Mouse (Mus musculus) spleen, postnatal 4 days (tissue): ENCODE results near the gene Wwox.

ENCODE experiments used
- DNase-seq, 2 experiments: peaks; one replicate each; pipeline ENCODE4 v3.0.0; 2022; ENCODE audit warnings: low spot score in 2 of 2

Wwox gene

GRCm38 (mm10) chr8:114541132-114541531, 101.7 kb downstream of the Wwox start:
- DNase-seq, result no peak

- no peak for DNase-seq
These were observed 108.9 kb downstream of the Wwox start for GRCm38 (mm10) chr8:114548360-114548759.

GRCm38 (mm10) chr8:114548837-114549236, 109.4 kb downstream of the Wwox start:
- DNase-seq, result no peak

GRCm38 (mm10) chr8:114550029-114550428, 110.6 kb downstream of the Wwox start:
- no peak for DNase-seq

- no peak for DNase-seq
These were observed 113.2 kb downstream of the Wwox start for GRCm38 (mm10) chr8:114552606-114553005.

GRCm38 (mm10) chr8:114554966-114555365, 115.5 kb downstream of the Wwox start:
- no peak for DNase-seq

GRCm38 (mm10) chr8:114555491-114556202, 116.2 kb downstream of the Wwox start:
- no peak for DNase-seq

- no peak for DNase-seq
These were observed 121.7 kb downstream of the Wwox start for GRCm38 (mm10) chr8:114561191-114561590.

GRCm38 (mm10) chr8:114562486-114562885, 123.0 kb downstream of the Wwox start:
- DNase-seq, result no peak

- DNase-seq, result no peak
These were observed 123.9 kb downstream of the Wwox start for GRCm38 (mm10) chr8:114563361-114563760.

- no peak for DNase-seq
These were observed 124.6 kb downstream of the Wwox start for GRCm38 (mm10) chr8:114564036-114564435.

GRCm38 (mm10) chr8:114568531-114569166, 129.2 kb downstream of the Wwox start:
- DNase-seq, result no peak

- DNase-seq, result no peak
These were observed 133.7 kb downstream of the Wwox start for GRCm38 (mm10) chr8:114573014-114573746.

- DNase-seq, result no peak
These were observed 134.3 kb downstream of the Wwox start for GRCm38 (mm10) chr8:114573747-114574093.

- no peak for DNase-seq
These were observed 139.8 kb downstream of the Wwox start for GRCm38 (mm10) chr8:114579292-114579691.

- no peak for DNase-seq
These were observed 141.2 kb downstream of the Wwox start for GRCm38 (mm10) chr8:114580684-114581083.

- DNase-seq, result no peak
These were observed 150.9 kb downstream of the Wwox start for GRCm38 (mm10) chr8:114590336-114590867.

- peak in 1 of 2 experiments; percentile 19 for DNase-seq
These were observed 152.1 kb downstream of the Wwox start for GRCm38 (mm10) chr8:114591296-114592280.

GRCm38 (mm10) chr8:114593424-114594157, 154.1 kb downstream of the Wwox start:
- DNase-seq, result no peak

GRCm38 (mm10) chr8:114594811-114595210, 155.4 kb downstream of the Wwox start:
- DNase-seq, result no peak

- no peak for DNase-seq
These were observed 160.1 kb downstream of the Wwox start for GRCm38 (mm10) chr8:114599555-114599954.
